Mouse (Mus musculus): ENCODE results near the gene Mxd1. TPM values are rescaled to one million over a fixed set of nuclear protein-coding genes. Genes with fewer than 3 reads are reported as not detected.

Gene Mxd1
- polyA plus RNA-seq, 1 experiment from 2014 or later: 18.6 TPM

DNA sequence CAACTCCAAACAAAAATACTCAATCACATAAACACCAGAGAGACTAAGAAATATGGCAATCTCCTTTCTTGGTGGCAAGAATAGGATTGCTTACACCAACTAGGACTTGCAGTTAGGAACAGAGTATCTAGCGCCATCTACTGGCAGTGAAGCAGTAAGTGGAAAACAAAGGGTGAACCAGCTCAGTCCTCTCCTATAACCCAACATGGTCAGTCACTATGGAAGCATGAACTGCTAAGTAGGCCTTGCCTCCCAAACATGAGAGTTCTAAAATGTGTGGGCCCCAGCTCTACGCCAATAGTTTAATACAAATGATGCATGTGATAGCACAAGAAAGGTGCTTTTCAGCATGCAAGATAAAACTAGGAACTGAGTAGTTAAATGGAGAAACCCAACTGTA, 1.9 kb upstream of the Mxd1 start:
- Histone ChIP-seq H3K27ac (0 out of 2 replicates have a peak overlapping the region, but pooled peaks have one; percentile 40), H3K9me3 (no peaks in the 10 kb centered on the region), H3K4me3 (replicated peaks) (no peak overlapping the region), H3K4me2 (no peak overlapping the region), H3K9ac (no peak overlapping the region), H3K4me1 (peaks cover 15% of the 10 kb centered on the region; the same call in 1 of the 2 replicates), H3K27me3 (replicated peaks) (no peaks in the 10 kb centered on the region), H3K36me3 (peaks cover 20% of the 10 kb centered on the region)
- WGBS: 17% methylated on average over 2 of the region's 2 CpGs
- no peak for ATAC-seq (ENCODE audit: insufficient read depth, low FRiP score, low read depth)

DNA sequence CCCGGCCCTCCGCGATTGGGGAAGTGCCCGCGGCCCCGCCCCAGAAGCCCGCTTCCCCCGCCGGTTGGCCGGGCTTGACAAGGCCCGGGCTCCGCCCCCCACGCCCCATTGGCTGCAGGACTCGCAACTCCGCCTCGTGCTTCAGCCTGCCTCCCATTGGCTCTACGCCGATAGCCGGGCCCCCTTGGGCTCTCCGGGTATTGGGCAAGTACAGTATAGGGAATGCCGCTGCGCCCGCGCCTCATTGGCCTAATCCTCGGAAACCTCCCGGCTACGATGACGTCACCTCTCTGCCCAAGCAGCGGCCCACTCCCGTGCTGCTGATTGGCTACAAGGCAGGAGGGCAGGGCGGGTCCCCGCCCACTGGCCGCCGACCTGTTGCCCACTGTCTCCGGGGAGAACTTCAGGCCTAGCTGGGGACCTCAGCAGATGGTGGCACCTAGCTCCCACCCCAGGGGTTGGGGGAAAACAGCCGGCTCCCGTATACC, 323 bp upstream of the Mxd1 start:
- Histone ChIP-seq H3K9me3 (no peaks in the 10 kb centered on the region), H3K9ac (peak overlapping the region; percentile 27; the same call in 1 of the 2 replicates), H3K4me3 (replicated peaks) (peak overlapping the region; percentile 91), H3K4me1 (peaks cover 15% of the 10 kb centered on the region; the same call in 1 of the 2 replicates), H3K27me3 (replicated peaks) (no peaks in the 10 kb centered on the region), H3K36me3 (peaks cover 18% of the 10 kb centered on the region), H3K27ac (peak overlapping the region; percentile 57), H3K4me2 (peak overlapping the region; percentile 81)
- peak; percentile 100 for ATAC-seq (ENCODE audit: insufficient read depth, low FRiP score, low read depth)
- WGBS: under 1% methylated on average over 37 of the region's 37 CpGs

DNA sequence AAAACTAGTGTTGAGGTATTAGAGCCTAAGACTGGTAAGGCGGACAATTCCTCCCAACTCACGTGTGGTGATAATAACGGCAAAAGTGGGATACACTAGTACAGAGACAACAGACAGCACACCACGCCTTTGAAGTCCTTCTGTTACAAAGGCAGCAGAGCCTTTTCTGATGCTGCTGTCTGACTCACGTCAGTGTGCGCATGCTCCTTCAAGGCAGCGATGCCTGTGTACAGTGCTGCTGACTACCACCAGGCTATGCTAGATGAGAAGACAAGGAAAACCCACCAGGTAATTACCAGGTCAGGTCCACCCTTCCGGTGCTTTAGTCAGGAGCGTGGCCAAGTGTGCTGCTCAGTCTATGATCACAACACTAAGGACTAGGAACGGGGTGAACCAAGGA, 1.9 kb downstream of the Mxd1 start:
- Histone ChIP-seq H3K4me1 (peaks cover 15% of the 10 kb centered on the region; the same call in 1 of the 2 replicates), H3K27ac (no peak overlapping the region), H3K4me2 (no peak overlapping the region), H3K36me3 (peaks cover 19% of the 10 kb centered on the region; the same call in 1 of the 2 replicates), H3K27me3 (replicated peaks) (no peaks in the 10 kb centered on the region), H3K9ac (no peak overlapping the region), H3K4me3 (replicated peaks) (no peak overlapping the region; the same call in 1 of the 2 replicates), H3K9me3 (no peaks in the 10 kb centered on the region)
- ATAC-seq (ENCODE audit: insufficient read depth, low FRiP score, low read depth): no peak
- WGBS: 88% methylated on average over 10 of the region's 10 CpGs

DNA sequence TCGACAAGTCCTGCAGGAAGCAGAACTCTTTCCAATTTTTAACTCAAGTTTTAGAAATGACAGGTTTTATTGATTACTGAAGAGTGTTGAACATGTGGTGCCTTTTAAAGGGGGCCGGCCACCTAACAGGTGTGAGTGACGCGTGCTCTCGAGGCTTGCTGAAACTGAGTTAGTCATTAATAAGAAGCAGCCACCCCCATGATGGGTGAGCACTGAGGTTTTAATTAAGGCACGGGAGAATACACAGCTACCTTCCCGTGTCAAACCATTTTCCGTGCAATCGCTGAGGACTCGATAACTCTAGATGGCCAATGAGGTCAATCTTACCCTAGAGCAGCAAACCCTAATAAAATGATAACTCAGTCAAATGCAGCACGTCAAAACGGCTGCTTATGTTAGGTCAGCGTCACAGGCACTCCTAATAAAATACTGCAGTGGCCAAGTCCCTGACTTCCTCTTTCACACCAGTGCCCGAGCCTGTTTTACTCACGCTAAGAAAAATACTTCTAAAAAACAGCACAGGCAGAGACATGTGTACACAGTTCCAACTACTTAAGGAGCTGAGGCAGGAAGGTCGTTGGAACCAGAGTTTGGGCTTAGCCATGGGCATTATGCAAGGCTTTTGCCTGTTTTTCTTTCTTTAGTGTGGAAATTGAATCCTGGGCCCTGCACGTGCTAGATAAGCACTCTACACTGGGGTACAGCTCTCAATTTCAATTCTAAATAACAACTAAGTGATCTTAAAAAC, 3.2 kb downstream of the Mxd1 start:
- no peak overlapping the region for H3K27ac ChIP-seq
- no peaks in the 10 kb centered on the region for H3K27me3 ChIP-seq (replicated peaks)
- no peak overlapping the region for H3K4me3 ChIP-seq (replicated peaks)
- WGBS: 76% methylated on average over 17 of the region's 17 CpGs
- no peak for ATAC-seq (ENCODE audit: insufficient read depth, low FRiP score, low read depth)
- H3K4me1 ChIP-seq: peaks cover 15% of the 10 kb centered on the region; the same call in 1 of the 2 replicates
- peaks cover 16% of the 10 kb centered on the region; the same call in 1 of the 2 replicates for H3K36me3 ChIP-seq
- H3K9me3 ChIP-seq: no peaks in the 10 kb centered on the region
- no peak overlapping the region for H3K4me2 ChIP-seq
- no peak overlapping the region for H3K9ac ChIP-seq

DNA sequence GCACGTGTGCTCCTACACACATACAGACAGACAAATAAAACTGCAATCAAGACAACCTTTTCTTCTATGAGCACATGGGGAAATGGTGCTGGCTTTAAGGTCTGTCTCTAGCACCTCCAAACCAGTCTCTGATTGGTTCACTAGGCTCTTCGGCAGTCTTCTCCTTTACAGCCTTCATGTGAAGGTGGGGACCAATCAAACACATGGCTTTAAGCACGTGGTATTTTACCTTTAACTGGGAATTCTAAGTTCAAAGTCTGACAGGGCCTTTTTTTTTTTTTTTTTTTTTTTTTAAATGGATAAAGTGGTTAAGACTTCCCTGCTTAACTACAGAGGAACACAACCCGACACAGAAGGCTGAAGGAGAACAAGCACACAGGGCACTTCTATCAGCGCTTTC, 3.9 kb downstream of the Mxd1 start:
- WGBS: 71% methylated on average over 5 of the region's 5 CpGs
- Histone ChIP-seq H3K27me3 (replicated peaks) (no peaks in the 10 kb centered on the region), H3K4me1 (peaks cover 15% of the 10 kb centered on the region; the same call in 1 of the 2 replicates), H3K9me3 (no peaks in the 10 kb centered on the region), H3K36me3 (peaks cover 16% of the 10 kb centered on the region; the same call in 1 of the 2 replicates), H3K4me3 (replicated peaks) (no peak overlapping the region), H3K27ac (no peak overlapping the region), H3K9ac (no peak overlapping the region), H3K4me2 (no peak overlapping the region)
- ATAC-seq (ENCODE audit: insufficient read depth, low FRiP score, low read depth): no peak

DNA sequence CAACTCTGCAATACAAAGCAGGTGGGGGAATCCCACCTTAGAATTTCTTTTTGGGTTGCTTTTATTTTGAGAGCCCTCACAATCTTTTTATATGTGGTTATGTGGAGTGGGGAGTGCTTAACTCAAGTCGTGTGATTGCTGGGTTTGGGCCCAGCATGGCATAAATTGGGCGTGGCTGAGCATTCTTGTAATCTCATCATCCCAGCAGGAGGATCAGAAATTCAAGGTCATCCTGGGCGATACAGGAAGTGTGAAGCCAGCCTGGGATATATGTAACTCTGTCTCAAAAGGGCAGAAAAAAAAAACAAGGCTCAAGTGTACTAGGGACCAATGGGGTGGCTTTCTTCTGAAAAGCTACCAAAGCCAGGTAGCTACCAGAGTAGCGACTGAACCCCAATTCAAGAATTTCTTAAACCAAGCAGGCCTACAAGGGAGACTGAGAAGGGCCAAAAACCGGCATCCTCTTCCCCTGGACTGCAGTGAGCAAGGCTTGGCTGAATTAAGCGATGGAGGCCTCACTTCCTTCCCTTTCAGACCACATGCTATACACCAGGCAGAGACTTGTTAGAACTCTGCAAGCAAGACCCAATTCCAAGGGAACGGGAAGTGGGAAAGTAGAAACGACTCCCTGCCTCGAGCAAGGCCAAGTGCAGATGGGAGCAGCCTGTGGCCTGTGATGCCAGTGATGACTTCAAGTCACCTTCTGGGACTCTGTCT, 8.6 kb downstream of the Mxd1 start:
- H3K27ac ChIP-seq: no peak overlapping the region
- no peaks in the 10 kb centered on the region for H3K27me3 ChIP-seq (replicated peaks)
- no peaks in the 10 kb centered on the region for H3K9me3 ChIP-seq
- ATAC-seq (ENCODE audit: insufficient read depth, low FRiP score, low read depth): peak; percentile 68; the same call in 1 of the 2 replicates
- peaks cover 22% of the 10 kb centered on the region; the same call in 1 of the 2 replicates for H3K36me3 ChIP-seq
- WGBS: 74% methylated on average over 9 of the region's 9 CpGs
- no peak overlapping the region for H3K4me3 ChIP-seq (replicated peaks)
- H3K9ac ChIP-seq: no peak overlapping the region
- no peaks in the 10 kb centered on the region for H3K4me1 ChIP-seq
- H3K4me2 ChIP-seq: no peak overlapping the region

DNA sequence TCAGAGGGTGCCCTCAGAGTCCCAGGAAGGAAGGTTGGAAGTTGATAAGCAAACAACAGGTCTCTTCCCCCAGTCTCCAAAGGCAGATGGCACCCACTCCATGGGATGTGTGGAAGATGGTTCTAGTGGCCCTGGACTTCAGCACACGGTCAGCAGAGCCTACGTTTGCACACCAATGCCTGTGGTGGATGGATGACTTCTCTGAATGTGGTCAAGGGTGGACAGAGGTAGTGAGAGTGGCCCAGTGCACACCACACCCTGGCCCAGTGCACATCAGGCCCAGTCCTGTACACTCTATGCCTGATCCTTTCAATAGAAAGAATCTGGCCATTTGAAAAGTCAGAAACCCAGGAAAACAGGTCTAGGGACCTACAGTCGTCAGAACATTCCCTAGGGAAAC, 10.5 kb downstream of the Mxd1 start:
- H3K4me3 ChIP-seq (replicated peaks): no peak overlapping the region
- no peaks in the 10 kb centered on the region for H3K9me3 ChIP-seq
- peaks cover 17% of the 10 kb centered on the region; the same call in 1 of the 2 replicates for H3K36me3 ChIP-seq
- H3K4me1 ChIP-seq: no peaks in the 10 kb centered on the region
- no peak overlapping the region for H3K27ac ChIP-seq
- no peak overlapping the region for H3K9ac ChIP-seq
- no peaks in the 10 kb centered on the region for H3K27me3 ChIP-seq (replicated peaks)
- ATAC-seq (ENCODE audit: insufficient read depth, low FRiP score, low read depth): no peak
- WGBS: 77% methylated on average over 3 of the region's 3 CpGs
- H3K4me2 ChIP-seq: no peak overlapping the region

DNA sequence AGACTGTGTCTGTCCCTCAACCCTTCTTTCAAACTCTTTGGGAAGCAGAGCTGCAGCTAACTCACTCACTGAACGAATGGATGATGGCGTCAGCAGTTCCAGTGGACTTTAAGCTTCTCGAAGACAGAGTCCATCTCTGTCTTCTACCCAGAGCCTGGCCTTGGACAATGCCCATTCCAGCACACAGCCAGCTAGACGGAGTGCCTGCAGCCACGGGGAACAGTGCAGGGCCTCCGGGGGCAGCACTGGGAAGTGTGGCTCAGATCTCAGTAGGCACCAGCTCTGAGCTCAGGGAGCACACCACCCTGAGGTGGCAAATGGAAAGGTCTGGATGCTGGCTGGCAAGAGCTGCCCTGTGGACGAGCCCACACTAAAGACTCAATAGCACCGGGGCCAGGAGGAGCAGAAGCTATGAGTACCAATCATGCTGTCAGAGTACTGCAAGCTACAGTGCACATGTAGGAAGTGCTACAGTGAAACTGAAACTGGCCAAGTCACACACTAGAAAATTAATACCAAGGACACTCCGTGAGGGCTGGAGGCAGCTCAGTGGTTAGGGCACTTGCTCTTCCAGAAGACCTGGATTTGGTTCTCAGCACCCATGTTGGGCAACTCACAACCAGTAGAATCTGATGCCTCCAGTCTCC, 14.6 kb downstream of the Mxd1 start:
- WGBS: 73% methylated on average over 9 of the region's 9 CpGs
- Histone ChIP-seq H3K4me3 (replicated peaks) (no peak overlapping the region), H3K36me3 (peaks cover 34% of the 10 kb centered on the region), H3K9me3 (no peaks in the 10 kb centered on the region), H3K4me2 (no peak overlapping the region), H3K4me1 (no peaks in the 10 kb centered on the region), H3K9ac (no peak overlapping the region), H3K27ac (no peak overlapping the region), H3K27me3 (replicated peaks) (no peaks in the 10 kb centered on the region)
- no peak for ATAC-seq (ENCODE audit: insufficient read depth, low FRiP score, low read depth)

DNA sequence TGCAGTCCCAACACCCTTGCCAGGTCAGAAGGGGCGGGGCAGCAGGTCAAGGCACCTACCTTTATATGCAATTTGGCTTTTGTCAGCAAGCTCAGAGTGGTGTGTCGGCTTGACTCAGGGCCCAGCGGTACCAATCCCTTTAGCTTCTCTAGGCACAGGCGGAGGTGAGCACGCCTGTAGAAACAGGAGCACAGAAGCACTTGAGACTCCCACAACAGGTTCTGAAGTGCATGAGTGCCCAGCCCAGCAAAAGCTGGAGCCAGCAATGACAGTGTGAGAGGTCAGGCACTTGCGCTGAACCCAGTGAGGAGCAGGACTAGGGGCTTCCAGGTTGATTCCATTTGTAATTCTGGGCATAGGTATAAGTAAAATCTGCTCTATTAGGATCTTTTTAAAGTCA, 15.9 kb downstream of the Mxd1 start:
- Histone ChIP-seq H3K4me1 (no peaks in the 10 kb centered on the region), H3K36me3 (peaks cover 42% of the 10 kb centered on the region), H3K27ac (no peak overlapping the region), H3K27me3 (replicated peaks) (no peaks in the 10 kb centered on the region), H3K4me2 (no peak overlapping the region), H3K9me3 (no peaks in the 10 kb centered on the region), H3K9ac (no peak overlapping the region), H3K4me3 (replicated peaks) (no peak overlapping the region)
- ATAC-seq (ENCODE audit: insufficient read depth, low FRiP score, low read depth): no peak
- WGBS: 82% methylated on average over 6 of the region's 6 CpGs

DNA sequence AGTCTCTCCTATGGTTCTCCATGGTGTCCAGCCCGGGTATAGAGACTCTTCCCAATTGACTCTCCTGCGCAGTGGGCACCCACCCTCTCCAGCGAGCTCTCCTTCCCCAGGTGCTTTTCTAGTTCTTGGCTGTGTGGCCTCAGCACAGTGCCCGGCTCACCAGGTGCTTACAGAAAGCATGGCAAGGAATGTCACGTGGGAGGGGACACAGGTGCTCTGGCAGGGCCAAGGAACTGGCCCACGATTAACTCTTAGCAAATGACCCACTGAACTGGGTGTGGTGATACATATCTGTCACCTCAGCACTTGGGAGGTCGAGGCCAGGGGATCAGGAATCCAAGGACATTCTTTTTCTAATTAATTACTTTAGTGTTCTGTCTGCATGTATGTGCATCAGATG, 22.8 kb downstream of the Mxd1 start:
- WGBS: 64% methylated on average over 7 of the region's 7 CpGs
- Histone ChIP-seq H3K4me3 (replicated peaks) (no peak overlapping the region), H3K36me3 (peaks cover 32% of the 10 kb centered on the region), H3K9ac (no peak overlapping the region), H3K27ac (no peak overlapping the region), H3K4me2 (no peak overlapping the region), H3K4me1 (peaks cover 10% of the 10 kb centered on the region; the same call in 1 of the 2 replicates), H3K9me3 (no peaks in the 10 kb centered on the region), H3K27me3 (replicated peaks) (no peaks in the 10 kb centered on the region)
- ATAC-seq (ENCODE audit: insufficient read depth, low FRiP score, low read depth): no peak

DNA sequence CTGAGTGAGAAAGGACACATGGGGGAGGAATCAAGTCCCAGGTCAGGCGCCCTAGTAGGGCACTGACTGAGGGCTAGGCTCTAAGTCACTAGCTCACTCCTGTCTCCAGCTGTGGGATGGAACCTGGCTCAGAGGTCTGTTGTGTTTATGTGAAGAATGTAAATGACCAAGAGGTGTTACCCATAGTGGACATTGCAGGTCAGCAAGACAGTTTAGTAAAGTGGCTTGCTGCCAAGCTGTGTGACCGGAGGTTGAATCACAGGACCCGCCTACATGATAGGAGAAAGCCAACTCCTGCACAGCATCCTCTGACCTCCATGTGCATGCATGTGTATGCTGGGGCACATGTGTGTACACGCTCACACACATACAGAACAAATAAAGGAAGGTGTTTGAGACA, 23.4 kb downstream of the Mxd1 start:
- Histone ChIP-seq H3K4me2 (no peak overlapping the region), H3K27ac (no peak overlapping the region), H3K36me3 (peaks cover 26% of the 10 kb centered on the region), H3K4me1 (peaks cover 10% of the 10 kb centered on the region; the same call in 1 of the 2 replicates), H3K27me3 (replicated peaks) (no peaks in the 10 kb centered on the region), H3K9me3 (no peaks in the 10 kb centered on the region), H3K9ac (no peak overlapping the region), H3K4me3 (replicated peaks) (no peak overlapping the region)
- ATAC-seq (ENCODE audit: insufficient read depth, low FRiP score, low read depth): no peak
- 75% methylated on average over 4 of the region's 4 CpGs for WGBS
